Mouse (Mus musculus) gastrocnemius, adult 8-10 months (tissue): ENCODE results near the gene Polr3e. TPM values are rescaled to one million over a fixed set of nuclear protein-coding genes. Genes with fewer than 3 reads are reported as not detected.
"Not testable (repeated sequence)": the region's sequence is repeated elsewhere in the genome, so short reads cannot be mapped to it uniquely, and the experiment has no call there.

Experiments
- DNase-seq, 2 experiments: peaks; one replicate each; pipeline ENCODE4 v3.0.0; 2022; ENCODE audit warnings: low spot score in 2 of 2
- total RNA-seq, 4 experiments: library from RNA; stranded (reverse); gene quantifications; 2 replicates each; pipeline ENCODE4 v1.2.4; 2022

Polr3e gene
- total RNA-seq, 4 experiments from 2014 or later = 7.7 to 11.2 (median 8.4) TPM

DNA sequence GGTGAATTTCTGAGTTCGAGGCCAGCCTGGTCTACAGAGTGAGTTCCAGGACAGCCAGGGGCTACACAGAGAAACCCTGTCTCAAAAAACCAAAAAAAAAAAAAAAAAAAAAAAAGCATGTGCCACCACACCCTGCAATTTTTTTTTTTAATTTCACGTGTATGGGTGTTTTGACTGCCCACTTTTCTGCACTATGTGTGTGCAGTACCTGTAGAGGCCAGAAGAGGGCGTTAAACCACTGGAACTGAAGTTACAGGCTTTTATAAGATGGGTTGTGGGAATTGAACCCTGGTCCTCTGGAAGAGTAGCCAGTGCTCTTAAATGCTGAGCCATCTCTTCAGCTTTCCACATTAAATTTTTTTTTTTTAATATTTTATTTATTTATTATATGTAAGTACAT is 7.4 kb upstream of the Polr3e start:
- not testable (repeated sequence) for DNase-seq

DNA sequence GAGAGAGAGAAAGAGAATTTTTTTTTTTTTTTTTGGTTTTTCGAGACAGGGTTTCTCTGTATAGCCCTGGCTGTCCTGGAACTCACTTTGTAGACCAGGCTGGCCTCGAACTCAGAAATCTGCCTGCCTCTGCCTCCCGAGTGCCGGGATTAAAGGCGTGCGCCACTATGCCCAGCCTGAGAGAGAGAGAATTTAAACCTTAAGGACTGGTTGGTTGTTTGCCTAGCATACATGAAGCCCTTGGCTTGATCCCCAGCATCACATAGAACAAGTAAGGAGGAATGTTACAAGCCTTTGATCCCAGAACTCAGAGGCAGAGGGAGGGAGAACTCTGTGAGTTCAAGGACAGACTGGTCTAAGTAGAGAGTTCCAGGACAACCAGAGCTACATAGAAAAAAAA is 6.3 kb upstream of the Polr3e start:
- not testable (repeated sequence) for DNase-seq

DNA sequence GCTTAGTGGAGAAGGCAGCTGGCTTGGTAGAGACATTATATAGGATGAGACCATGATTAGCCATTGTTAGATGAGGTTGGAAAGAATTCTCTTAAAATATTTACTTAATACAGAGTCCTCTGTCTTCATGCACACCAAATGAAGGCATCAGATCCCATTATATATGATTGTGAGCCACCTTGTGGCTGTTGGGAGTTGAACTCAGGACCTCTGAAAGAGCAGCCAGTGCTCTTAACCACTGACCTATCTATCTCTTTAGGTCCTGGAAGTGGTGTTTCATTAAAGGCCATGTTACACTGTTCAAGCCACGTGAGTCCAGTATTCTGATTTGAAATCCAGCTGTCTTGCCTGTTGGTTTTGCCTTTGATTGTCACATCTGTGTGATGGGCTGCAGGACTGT is 4.2 kb upstream of the Polr3e start:
- no peak for DNase-seq

- DNase-seq = no peak
Measured at GRCm38 (mm10) chr7:120916262-120916875, 1.2 kb upstream of the Polr3e start.

DNA sequence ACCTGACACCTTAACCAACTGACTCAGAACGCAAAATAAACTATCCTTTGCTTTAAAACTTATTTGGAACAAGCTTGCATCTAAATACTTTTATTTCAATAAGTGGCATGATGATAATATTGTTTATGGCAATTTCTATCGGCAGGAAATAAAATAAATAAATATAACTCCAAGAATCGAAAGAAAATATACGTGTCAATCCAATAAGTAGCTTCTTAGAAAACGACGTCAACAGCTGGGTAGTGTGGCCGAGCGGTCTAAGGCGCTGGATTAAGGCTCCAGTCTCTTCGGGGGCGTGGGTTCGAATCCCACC is 309 bp upstream of the Polr3e start:
- no peak for DNase-seq

DNA sequence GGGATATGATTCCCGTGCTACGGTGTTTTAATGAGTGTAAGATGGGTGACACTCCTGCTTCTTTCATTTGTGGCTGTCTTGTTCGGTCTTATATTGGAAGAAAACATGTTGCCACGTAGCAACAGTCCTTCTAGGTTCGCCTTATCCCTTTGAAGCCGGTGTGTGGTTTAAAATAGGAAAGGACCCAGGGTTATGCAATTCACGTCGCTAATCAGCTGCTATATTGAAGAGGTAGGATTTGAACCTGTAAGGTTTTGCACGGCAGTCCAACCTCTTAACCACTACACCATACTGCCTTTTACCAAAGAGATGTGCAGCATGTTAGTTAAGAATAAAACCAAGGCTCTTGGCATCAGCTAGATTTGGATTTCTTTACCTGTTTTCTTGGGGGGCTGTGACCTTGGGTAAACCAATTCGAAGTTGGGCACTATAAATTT is 1.0 kb downstream of the Polr3e start:
- peak; percentile 33 to 47 for DNase-seq

DNA sequence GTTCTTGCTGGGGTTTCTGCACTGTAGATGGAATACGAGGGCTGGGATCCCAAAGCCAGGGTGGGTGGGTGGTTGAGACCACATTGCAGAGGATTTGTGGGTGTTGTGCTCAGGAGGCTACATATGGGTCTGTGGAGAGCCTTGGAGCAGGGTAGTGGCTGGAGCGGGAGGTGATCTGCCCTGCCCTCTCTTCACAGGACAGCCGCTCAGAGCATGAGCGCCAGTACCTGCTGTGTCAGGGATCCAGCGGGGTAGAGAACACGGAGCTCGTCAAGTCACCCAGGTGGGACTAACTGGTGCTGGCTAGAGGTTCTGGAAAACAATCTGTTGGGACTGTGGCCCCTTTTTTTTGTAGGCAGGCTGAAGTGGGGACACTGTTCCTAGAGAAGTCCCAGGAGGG is 15.6 kb downstream of the Polr3e start:
- DNase-seq = no peak

DNA sequence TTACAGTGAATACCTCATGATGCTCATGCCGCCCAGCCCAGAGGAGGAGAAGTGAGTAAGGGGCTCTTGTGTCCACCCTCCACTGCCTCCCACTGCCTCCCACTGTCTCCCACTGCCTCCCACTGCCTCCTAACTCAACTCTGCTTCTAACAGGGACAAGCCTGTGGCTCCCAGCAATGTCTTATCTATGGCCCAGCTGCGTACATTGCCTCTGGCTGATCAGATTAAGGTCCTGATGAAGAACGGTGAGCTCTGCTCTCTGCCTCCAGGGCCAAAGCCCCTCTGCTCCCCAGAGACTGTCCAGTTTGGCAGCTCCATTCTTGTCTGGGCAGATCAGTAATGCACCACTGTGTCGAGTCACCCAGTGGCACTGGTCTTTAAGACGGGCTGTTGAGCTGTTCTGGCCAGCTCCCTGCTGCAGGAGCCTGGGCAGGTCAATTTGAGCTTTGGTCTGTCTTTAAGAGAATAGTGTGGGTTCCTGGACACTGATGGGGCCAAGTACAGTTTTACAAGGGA is 16.2 kb downstream of the Polr3e start:
- no peak for DNase-seq

DNA sequence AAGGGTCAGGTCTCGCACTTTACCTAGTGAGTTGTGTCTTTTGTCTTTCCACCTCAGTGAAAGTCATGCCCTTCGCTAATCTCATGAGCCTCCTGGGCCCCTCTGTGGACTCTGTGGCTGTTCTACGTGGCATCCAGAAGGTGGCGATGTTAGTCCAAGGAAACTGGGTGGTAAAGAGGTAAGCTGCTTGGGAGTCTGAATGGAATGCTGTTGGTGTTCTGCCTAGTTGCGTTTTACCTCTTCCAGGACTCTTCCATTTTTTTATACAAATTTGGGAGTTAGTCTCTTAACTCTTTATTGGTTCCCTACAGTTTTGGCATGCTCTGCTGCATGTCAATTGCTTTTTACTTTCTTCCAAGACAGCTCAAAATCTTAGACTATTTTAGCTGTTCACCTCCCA is 17.2 kb downstream of the Polr3e start:
- no peak for DNase-seq

DNA sequence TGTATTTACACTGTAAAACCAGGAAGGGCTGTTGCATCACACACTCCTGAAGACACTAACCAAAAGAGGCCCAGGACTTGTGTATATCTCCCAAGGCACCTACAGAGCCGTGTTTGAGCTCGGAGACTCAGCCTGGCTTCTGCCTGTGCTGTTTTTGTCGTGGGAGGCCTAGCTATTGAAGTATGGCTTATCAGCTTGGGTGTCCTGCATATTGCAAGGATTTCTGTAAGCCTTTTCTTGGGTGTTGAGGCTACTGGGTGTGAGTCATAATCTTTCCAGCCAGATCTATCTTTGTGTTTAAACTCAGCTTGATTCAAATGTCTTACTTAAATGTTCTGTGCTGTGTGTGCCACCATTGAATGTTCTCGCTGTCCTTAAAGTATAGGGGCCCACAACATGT is 19.0 kb downstream of the Polr3e start:
- DNase-seq = no peak

GRCm38 (mm10) chr7:120938206-120938605 is 20.7 kb downstream of the Polr3e start:
- DNase-seq = no peak

- DNase-seq = no peak
Measured at GRCm38 (mm10) chr7:120940343-120940742, 22.8 kb downstream of the Polr3e start.

DNA sequence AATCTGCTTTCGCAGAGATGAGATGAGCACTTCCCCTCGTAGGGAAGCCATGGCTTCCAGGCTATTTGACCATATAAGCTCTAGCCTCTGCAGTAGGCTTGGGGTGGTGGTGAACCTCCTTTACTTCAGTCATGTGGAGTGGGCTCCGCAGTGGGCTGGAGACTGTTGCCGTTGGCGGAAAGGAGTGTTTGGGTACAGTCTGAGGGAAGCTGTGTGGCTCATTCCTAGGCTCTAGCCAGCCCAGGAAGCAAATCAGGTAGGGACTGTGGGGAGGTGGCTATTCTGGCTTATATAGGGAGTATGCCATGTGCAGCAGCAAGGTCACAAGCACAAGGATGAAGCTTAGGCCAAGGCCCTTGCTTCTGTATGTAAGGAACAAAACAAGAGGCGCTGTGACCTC is 23.7 kb downstream of the Polr3e start:
- no peak for DNase-seq

- DNase-seq = no peak
Measured at GRCm38 (mm10) chr7:120942506-120942905, 25.0 kb downstream of the Polr3e start.

DNA sequence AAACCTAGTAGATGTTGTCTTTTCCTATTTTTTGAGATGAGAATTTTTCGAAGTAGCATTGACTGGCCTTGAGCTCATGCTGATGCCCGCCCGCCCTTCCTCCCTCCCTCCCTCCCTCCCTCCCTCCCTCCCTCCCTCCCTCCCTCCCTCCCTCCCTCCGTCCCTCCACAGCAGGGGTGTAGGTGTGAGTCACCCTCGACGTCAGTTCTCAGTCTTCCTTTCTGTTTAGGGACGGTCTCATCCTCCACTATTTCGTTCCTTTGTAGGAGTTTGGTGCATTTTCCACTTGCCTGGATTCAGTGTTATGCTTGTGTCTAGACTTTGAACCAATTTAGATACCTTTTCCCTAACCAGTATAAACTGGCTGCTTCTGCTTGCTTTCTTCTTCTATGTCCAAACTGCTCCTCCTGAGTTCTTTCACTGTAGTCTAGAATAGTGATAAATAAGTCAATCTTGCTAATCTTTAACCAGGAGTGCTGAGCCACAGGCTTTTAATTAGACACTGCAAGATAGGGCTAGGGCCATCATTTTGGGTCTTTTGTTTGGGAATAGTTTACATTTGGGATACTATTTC is 26.5 kb downstream of the Polr3e start:
- no peak for DNase-seq

- not testable (repeated sequence) for DNase-seq
Measured at GRCm38 (mm10) chr7:120953591-120953990, 36.0 kb downstream of the Polr3e start.

GRCm38 (mm10) chr7:120960116-120960515 is 42.6 kb downstream of the Polr3e start:
- no peak for DNase-seq

GRCm38 (mm10) chr7:120960601-120961000 is 43.1 kb downstream of the Polr3e start:
- DNase-seq = no peak

- DNase-seq = no peak
Measured at GRCm38 (mm10) chr7:120961893-120962292, 44.3 kb downstream of the Polr3e start.

DNA sequence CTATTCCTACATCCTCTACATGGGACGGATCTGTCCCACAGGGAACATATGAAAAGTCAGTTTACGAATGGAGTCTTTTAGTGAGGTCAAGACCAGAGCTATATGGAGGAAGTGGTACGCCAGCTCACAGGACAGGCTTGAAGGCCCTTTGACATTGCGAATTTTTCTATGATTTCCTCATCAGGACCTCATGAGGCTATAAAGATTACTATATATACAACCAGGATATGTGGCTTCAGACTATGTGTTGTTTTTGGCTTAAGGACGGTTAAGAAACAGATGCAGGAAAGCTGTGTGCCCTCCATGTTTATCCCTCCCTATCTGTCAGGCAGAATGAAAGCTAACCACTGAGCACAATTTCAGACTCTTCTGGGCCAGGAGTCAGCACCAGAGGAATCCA is 45.6 kb downstream of the Polr3e start:
- no peak for DNase-seq

- DNase-seq = no peak
Measured at GRCm38 (mm10) chr7:120969221-120969620, 51.7 kb downstream of the Polr3e start.

DNA sequence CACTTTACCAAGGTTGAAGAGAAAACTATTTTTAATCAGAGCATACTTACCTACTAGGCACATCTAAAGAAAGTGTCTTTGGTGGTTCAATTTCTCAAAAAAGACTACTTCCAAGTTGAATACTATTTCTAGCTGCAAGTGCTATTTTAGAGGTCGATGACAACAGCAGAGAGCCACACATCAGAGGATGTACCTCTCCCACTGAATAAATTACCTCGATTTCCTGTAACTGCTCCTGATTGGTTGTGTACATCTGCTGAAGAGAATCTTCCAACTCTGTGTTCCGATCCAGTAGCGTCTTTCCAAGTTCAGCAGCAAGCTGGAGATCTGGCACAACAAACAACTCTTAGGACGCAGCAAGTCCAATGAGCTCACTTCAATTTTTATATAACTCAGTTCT is 52.6 kb downstream of the Polr3e start:
- DNase-seq = no peak

DNA sequence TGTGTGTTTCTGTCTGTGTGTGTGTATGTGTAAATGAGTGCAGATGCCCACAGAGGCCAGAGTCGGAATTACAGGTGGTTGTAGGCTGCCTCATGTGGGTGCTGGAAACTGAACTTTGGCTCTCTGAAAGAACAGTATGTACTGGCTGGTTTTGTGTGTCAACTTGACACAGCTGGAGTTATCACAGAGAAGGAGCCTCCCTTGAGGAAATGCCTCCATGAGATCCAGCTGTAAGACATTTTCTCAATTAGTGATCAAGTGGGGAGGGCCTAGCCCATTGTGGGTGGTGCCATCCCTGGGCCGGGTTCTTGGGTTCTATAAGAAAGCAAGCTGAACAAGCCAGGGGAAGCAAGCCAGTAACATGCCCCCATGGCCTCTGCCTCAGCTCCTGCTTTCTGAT is 54.9 kb downstream of the Polr3e start:
- DNase-seq = not testable (repeated sequence)
